Mouse (Mus musculus) layer of hippocampus, postnatal 14 days (tissue): Measurements from ENCODE around the gene Pbx1. TPM values are rescaled to one million over a fixed set of nuclear protein-coding genes. Genes with fewer than 3 reads are reported as not detected.

ENCODE experiments used
- DNase-seq, 2 experiments: peaks; one replicate each; pipeline ENCODE4 v3.0.0; 2021 to 2022; ENCODE audit warnings: low spot score in 2 of 2, mixed read lengths in 1 of 2
- total RNA-seq, 2 experiments: library from RNA; stranded (reverse); gene quantifications; 2 replicates each; pipeline ENCODE4 v1.2.3; 2021

Pbx1 gene
- total RNA-seq, 2 experiments from 2014 or later: 103 to 106 TPM

GRCm38 (mm10) chr1:168231548-168232429, 200.3 kb downstream of the Pbx1 start:
- no peak for DNase-seq

GRCm38 (mm10) chr1:168230858-168231257, 201.2 kb downstream of the Pbx1 start:
- no peak for DNase-seq

GRCm38 (mm10) chr1:168230134-168230533, 201.9 kb downstream of the Pbx1 start:
- no peak for DNase-seq

DNA sequence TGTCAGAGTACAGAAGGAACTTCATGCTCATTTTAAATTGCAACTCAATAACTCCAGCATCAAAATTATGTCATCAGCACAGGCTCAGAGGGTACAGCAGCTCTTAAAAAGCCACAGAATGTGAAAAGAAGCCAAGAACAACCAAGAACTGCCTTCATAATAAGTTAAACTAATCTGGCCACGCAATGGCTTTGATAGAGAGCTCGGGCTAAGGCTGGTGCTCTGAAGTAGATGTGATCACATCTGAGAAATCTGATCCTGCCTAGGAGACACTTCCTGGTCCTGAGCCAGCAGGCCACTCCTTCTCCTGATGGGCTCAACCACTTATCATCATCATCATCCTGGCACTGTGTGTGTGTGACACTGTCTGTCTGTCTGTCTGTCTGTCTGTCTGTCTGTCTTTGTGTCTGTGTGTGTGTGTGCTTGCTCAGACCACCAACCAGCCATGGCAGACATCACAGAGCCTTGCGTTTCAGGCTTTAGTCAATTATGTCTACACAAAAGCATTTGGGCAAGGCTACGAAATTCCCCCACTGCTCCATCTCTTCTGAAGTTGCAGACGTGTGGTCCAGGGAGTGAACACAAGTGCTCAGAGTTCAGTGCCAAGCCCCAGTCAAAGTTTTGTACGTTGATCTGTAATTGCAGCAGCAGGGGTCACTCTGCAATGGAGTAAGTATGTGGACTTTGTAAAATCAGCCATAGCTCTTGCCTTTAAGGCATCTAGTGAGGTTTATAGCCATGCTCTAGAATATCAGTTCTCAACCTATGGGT, 203.1 kb downstream of the Pbx1 start:
- no peak for DNase-seq

GRCm38 (mm10) chr1:168226150-168226549, 205.9 kb downstream of the Pbx1 start:
- no peak for DNase-seq

DNA sequence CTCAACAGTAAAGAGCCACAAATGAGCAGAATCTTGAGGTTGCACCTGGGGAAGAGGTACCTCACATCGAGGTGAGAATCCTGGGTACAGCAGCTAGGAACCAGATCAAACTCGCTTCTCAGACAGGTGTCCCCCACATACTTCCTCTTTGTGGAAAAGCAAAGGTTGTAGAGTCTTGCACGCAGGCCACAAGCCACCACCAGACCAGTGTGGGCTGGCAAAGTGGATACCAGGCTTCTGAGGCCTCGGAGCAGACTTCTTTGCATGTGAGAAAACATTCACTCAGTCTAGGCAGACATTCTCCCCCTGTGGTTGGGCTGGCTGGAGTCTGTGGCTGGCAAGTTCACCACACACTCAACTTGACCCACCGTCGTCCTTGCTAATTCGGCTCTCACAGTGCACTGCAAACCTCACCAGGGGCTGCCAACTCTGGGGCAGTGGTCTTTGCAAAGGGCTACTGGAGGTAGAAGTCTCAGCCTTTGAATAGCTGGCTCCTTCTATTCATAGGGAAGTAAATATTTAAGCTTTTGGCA, 206.4 kb downstream of the Pbx1 start:
- no peak for DNase-seq

DNA sequence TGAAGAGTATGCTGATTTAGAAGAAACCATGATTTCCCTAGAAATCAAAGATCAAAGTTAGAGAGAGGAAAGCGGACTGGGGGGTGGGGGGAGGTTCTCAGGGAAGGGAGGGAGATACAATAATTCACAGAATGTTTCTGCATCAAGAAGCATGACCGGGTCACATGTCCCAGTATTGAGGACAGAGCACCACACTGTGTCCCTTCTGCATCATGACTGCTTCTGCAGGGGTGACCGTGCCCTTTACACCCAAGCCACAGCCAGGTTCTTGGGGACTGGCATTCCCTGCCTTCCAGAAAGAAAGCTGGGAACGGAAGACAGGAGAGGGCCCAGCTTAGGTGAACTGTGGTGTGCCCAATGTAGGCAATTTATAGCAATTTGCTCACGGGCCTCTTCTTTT, 207.9 kb downstream of the Pbx1 start:
- DNase-seq: no peak

DNA sequence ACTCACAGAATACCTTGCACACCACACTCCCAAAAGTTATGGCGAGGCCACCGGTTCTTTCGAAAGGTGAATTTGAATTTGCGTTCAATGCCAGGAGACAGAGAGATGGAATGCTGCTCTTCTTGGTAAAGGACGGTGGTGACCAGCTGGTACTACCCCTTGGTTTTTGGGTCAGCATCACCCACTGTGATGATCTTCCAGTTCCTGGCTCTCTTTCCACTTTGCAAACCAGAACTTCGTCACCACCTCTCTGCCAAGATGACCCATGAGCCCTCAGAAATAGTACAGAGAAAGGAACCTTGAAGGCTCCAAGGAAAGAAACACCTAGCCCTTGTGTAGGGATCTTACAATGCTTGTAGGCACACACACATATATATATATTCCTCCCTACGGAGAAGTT, 209.3 kb downstream of the Pbx1 start:
- DNase-seq: no peak

GRCm38 (mm10) chr1:168221071-168221521, 211.0 kb downstream of the Pbx1 start:
- peak; percentile 59 to 60 for DNase-seq

GRCm38 (mm10) chr1:168215896-168216747, 215.9 kb downstream of the Pbx1 start:
- DNase-seq: no peak

- no peak for DNase-seq
These were observed 216.6 kb downstream of the Pbx1 start for GRCm38 (mm10) chr1:168215468-168215867.

GRCm38 (mm10) chr1:168214040-168214443, 218.0 kb downstream of the Pbx1 start:
- peak; percentile 76 to 89 for DNase-seq

DNA sequence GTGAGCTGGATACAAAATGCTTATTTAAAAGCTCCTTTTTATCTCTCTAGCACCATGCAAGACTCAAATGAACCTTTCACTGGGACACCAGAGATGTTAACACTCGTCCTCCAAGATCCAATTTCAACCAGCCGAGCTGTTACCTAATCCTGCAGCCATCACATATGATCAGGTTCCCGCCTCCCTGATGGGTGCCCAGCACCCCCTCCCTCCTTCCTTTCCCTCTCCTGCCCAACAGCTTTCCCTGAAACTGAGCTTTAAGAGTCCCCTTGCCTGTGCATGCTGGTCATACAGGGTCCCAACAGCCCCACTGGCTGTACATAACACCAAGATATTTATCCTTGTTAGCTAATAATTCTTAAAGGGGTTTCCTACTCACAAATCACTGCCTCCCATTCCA, 218.5 kb downstream of the Pbx1 start:
- DNase-seq: no peak

GRCm38 (mm10) chr1:168210401-168210800, 221.7 kb downstream of the Pbx1 start:
- no peak for DNase-seq

DNA sequence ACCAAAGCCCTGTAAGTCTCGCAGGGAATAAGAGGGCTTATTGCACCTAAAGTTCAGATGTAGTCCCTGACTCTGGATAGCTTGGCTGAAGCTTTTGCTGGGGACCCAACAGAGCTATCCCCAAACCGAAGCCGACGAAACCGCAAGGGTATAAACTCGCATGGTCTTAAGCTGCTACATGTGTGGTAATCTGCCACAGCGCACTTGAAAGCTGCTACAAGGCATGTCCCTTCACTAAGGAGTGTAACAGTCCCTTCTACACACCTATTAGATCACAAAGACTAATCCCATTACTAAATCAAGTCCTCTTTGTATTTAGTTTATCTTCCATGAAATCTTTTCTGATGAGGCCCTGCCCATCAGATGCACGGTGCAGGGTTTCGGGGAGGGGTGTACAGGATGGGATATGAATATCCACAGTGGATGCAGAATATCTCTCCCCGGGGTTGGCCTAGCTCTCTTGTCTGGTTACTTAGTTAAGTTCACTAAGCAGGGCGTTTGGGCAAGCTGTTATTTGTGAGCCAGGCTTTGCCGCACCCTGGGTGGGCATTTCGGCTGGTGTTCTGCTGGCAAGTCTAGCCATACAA, 231.4 kb downstream of the Pbx1 start:
- no peak for DNase-seq

GRCm38 (mm10) chr1:168198276-168198675, 233.8 kb downstream of the Pbx1 start:
- no peak for DNase-seq

DNA sequence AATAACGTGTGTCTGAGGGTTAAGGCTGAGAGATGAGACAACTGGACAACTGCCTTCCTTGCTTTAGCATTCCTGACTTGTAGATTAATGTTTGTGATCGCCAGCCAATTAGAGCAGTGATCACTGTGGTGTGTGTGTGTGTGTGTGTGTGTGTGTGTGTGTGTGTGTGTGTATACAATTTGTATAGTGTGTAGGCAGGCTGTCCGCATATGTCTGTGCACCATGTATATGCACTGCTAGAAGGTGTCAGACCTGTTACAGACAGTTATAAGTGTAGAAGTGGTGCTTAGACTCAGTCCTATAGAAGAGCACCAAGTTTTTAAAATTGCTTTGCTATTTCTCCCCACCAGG, 234.2 kb downstream of the Pbx1 start:
- no peak for DNase-seq

- DNase-seq: no peak
These were observed 234.7 kb downstream of the Pbx1 start for GRCm38 (mm10) chr1:168197195-168197907.

- peak in 1 of 2 experiments; percentile 40 for DNase-seq
These were observed 238.7 kb downstream of the Pbx1 start for GRCm38 (mm10) chr1:168193364-168193763.

GRCm38 (mm10) chr1:168182816-168183215, 249.3 kb downstream of the Pbx1 start:
- DNase-seq: no peak
